Mouse (Mus musculus): Measurements from ENCODE around the gene Zbtb48.

DNA sequence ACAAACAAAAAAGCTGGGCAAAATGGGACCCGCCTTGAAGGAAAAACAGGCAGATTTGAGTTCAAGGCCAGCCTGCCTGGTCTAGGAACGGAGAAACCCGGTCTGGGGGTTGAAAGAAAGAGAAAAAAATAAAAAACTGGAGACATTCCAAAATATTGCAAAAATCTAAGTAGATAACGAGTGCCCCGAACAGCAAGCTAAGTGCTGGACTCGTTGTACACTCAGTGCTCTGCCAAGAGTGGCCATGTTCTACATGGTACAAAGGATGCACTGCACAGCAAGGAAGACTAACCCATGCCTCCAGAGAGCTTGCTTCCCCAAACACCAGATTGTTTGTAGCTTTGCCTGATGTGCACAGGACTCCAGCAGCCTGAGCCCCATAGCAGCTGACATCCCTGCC lies 34.4 kb downstream of the Zbtb48 start:
- no peak for TF ChIP-seq TAL1 (IDR thresholded peaks at IDR 0.05; ENCODE audit: low read length)
- no peak for TF ChIP-seq GATA1 (IDR thresholded peaks at IDR 0.05; ENCODE audit: low read length)
